Mouse (Mus musculus): ENCODE data around the gene Glrx5. TPM values are rescaled to one million over a fixed set of nuclear protein-coding genes. Genes with fewer than 3 reads are reported as not detected.
A peak's percentile ranks its signal among the peaks of the same experiment; 100 is the strongest.

Gene Glrx5
- polyA plus RNA-seq (2012; rRNA removed): 63.7 and 93.0 TPM in 2 replicates

DNA sequence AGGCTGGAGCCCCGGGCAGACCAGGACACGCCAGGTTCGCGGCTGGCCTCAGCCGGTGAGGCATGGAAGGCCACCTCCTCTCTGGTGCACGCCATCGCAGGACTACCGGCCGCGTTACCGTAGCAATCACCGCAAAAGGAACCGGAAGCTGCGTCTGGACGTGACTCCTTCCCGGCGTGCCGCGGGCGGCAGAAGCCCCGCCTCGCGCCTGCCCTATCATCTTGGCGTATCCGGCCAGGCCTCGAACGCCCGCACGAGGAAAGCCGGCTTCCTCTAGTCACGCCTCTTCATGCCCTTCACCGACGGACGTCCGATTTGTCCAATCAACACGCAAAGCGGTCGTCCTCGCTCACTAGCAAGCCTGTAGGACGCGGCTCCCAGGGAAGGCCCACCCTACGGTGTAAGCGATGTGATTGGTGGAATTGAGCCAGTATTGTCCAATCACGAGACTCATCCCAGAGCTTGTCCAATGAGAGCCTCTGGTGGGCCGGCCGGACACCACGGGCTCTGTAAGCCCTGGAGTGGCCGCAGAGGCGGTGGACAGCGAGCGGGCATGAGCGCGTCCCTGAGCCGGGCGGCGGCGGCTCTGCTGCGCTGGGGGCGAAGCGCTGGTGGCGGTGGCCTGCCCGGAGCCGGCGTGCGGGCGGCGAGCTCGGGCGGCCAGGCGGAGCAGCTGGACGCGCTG lies at the start of gene Glrx5:
Gene Glrx5, plus strand, starts transcription at position 542 of the 685 bp plus-strand sequence.
- peak; percentile 99 for DNase-seq (ENCODE audit: low read depth)

DNA sequence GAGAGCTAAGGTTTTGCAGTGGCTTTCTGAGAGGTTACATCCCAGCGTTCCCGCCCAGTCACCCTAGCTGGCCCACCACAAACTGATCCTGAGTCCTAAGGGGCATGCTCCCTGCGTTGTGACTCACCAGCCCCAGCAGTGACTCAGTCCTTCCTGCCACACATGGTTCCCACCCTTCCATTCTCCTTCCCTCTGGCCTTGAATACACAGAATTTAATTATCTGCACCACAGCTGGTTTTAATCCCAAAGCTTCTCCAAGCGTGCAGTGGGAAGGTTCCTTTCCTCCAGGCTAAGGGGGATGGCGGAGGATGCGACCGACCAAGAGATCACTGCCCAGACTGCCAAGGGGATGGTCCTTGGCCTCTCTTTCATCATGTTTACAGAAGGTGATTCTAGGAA lies 49.0 kb upstream of the Glrx5 start:
- DNase-seq (ENCODE audit: low read depth): no peak

DNA sequence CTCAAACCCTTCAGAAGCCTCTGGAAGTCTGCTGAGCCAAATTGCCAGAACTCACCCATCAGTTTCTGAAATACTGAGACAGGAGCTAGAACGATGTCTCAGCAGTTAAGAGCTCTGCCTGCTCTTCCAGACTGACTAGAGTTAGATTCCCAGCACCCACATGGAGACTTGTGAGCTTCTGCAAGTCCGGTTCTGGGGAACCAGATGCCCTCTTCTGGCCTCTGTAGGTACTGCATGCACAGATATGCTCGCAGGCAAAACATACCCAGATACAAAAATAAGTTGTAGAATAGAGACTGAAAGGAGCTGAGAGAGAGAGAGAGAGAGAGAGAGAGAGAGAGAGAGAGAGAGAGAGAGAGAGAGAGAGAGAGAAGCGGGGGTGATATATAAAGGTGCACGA lies 47.4 kb upstream of the Glrx5 start:
- no peak for DNase-seq (ENCODE audit: low read depth)

DNA sequence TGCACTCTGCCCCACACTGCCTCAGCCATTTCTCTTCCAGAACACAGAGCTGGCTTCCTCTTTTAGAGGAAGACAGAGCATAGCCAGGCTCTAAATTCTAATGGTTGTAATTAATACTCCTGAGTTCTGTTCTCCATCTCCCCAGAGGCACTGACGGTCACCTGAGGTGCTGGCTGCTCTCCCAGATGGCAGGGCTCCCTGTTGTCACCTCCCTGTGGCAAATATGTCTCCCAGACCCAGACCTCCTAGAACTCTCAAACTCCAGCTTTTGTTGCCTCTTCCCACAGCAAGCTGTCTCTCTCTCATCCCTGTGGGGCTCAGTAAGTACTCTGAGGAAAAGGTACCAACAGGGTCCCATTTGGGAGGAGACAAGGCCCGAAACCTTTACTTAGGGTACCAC lies 46.5 kb upstream of the Glrx5 start:
- DNase-seq (ENCODE audit: low read depth): no peak

DNA sequence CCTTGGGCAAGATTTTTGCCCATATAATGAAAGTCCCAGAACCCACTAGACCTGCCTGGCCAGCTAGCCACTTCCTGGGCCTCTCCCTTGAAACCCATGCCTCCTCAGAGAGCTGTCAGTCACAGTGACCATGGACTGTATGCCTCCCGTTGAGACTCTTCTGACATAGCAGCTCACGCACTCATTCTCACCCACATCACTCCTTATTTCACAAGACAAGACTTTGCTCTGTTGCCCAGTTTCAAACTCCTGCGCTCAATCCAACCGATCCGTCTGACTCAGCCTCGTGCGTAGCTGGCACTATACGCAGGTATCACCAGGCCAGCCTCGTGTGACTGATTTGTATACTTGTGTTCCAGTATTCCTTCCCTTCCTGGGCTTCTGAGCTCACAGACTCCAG lies 45.7 kb upstream of the Glrx5 start:
- DNase-seq (ENCODE audit: low read depth): no peak

DNA sequence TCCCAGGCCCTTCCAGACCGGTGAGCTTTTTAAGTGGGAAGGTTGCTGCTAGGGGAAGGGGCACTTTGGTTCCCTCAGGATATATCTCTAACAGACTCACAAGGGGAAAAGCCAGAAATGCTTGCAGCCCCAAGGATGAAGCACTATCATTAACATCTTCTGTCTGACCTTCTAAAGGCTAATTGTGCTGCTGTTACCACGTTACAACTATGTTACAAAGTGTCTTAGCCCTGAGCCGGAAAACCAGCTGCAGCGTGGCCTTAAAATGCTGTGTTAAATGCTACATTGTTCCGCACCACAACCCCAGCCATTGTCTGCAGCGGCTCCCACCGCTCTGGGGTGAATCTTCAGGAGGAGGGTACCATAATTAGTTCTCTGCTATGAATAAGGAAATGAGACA lies 44.6 kb upstream of the Glrx5 start:
- no peak for DNase-seq (ENCODE audit: low read depth)

DNA sequence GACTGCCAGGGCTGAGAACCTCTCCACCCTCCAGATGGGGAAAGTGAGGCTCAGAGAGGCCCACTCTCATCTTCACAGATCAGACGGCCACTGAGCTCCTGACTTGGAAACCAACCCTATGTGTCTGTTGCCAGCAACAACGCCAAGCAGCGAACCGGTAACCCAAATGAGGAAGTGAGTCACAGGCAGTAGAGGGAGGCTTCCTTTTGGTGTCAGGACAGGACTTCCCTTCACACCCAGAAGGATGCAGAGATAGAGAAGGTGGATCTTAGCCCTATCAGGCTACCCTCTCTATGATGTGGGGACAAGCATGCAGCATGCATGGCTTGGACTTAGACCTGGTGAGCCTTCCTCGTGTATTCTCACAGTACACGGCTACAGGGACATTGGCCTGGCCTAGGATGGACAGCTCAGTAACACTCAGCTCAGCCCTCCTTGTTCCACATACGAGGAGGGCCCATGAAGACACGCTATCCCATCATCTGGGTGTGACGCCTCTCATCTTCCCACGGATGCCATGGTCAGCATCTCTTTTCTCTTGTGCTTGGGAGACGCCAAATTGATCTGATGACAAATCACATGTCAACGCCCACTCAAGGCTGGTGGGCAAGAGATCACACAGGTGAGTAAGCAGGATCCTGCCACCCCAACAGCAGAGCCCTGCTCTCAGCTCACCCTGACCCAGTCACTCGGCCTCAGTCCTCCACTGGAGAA lies 41.6 kb upstream of the Glrx5 start:
- DNase-seq (ENCODE audit: low read depth): no peak

DNA sequence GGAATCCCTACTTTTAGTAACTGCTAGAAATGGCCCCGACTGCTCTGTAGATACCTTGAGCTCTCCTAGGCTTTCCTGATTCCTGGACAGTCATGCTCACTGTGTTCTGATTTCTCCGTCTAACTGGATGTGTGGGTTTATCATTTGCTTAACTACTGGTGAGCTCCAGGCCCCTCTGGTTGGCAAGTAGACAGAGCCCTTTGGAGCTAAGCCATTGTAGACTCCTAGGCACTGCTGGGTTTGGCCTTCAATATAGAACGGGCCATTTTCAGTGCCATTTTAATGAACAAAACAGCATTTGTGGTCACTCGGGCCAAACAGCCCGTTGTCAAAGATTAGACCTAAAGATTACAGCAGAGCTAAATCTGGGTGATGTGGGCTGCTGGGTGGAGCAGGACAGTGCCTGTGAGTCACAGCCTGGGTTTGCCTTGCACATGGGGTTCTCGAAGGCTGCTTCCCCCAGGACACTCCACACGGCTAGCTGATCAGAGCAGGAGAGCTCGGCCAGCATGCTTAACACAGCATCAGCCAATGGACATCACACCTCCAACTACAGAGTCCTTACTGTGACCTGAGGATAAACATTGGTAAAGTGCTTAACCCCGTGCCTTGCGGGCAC lies 40.3 kb upstream of the Glrx5 start:
- no peak for DNase-seq (ENCODE audit: low read depth)

DNA sequence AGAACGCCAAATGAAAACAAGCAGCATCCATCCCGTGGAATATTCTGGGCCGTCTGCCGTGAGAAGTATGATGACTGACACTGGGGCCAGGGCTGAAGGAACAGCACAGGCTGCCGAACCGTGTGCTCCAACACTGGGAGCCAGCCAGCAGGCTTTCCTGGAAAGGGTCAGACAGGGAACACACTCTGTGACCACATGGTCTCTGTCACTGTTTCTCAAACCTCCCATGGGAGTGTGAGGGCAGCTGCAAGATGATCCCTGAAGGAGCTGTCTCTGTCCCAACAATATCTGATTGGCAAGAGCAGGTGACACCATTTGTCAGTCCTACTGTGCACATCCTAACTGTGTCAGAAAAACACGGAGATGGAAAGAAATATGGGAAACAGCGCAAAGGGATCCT lies 39.6 kb upstream of the Glrx5 start:
- DNase-seq (ENCODE audit: low read depth): no peak

DNA sequence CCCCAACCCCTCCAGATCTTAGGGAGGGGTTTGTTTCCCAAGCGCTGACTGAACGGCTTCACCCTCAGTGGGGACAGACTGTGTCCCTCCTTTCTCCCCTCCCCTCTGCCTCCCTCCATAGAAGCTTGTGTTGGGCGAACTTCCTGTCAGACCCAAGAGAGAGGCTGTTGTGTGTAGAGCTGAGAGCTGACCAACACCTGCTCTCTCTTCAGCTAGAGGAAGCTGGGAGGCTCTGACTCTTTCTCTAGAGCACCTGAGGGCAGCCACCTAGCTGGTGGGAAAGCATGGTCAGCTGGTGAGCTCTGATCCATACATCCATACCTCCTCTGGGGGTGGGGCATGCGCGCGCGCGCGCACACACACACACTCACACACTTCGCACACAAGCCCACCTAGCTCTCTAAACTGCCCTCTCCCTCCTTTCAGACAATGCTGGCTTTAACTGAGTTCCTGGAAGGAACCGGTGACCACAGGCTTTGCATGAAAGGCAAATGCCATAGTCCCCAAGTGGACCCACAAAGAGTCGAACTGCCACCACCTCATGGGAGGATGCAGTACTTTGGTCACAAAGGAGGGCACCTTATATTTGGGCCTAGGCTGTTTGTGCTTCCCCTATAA lies 37.1 kb upstream of the Glrx5 start:
- no peak for DNase-seq (ENCODE audit: low read depth)

DNA sequence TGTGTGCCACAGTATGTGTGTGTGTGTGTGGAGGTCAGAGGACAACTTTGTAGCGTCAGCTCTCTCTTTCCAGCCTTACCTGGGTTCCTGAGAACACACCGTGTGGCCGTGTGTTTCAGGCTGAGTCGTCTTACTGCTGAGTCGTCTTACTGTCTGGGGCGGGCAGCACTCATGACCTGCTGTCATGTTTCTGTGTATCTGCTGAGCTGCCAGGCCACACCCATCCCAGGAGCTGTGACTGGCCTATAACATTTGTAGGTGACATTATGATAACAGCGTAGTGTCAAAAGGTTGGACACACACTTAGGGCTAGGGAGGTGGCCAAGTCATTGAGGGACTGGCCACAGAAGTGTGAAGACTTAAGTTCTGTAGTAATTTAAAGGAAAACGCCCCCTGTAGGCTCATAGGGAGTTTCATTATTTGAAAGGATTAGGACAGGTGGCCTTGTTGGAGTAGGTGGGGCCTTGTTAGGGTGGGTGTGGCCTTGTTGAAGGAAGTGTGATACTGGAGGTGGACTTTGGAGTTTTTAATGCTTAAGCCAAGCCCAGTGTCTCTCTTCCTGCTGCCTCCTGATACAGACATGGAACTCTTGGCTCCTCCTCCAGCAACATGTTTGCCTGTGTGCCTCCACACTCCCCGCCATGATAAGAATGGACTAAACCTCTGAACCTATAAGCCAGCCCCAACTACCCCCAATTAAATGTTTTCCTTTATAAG lies 36.3 kb upstream of the Glrx5 start:
- DNase-seq (ENCODE audit: low read depth): no peak

DNA sequence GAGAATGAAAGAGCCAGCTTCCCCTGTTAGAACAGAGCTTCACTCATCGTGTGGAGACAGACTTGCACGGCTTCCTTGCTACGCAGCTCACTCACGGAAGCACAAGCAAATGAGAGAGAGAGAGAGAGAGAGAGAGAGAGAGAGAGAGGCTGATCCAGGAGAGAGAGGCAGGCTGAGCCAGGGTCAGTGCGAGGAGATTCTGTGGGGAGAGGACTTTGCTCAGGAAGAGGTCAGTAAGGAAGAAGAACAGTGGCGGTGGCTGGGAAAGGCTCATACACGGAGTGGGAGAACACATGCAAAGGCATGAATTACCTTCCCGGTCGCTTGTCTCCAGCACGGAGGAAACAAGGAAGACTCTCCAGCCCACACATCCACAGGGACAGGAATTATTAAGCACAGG lies 35.3 kb upstream of the Glrx5 start:
- no peak for DNase-seq (ENCODE audit: low read depth)

DNA sequence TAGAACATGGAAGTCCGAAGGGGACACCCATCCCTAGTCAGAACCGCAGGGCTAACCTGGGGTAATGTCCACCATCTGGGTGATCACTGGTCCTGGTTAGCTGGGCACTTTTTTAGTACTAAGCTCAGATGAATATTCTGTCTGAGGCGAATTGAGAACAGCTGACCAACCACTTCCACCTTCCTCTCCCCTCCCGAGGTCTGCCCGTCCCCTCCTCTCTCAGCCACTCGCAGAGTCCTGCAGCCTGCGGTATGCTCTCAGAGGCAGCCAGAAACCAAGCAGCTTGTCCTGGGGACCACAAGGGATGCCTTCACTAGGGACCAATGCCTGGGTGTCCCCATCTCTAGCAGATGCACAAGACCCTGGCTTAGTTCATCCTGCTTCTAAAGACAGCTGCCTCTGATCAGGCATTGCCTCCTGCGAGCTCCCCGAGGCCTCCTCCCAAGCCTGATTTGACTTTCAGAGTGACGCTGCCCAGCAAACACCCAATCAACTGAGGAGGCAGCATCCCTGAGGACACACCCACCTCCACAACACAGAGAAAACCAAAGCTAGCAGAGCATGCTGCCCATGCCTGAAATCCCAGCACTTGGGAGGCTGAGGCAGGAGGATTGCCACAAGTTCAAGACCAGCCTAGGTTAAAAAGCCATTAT lies 34.7 kb upstream of the Glrx5 start:
- DNase-seq (ENCODE audit: low read depth): no peak

DNA sequence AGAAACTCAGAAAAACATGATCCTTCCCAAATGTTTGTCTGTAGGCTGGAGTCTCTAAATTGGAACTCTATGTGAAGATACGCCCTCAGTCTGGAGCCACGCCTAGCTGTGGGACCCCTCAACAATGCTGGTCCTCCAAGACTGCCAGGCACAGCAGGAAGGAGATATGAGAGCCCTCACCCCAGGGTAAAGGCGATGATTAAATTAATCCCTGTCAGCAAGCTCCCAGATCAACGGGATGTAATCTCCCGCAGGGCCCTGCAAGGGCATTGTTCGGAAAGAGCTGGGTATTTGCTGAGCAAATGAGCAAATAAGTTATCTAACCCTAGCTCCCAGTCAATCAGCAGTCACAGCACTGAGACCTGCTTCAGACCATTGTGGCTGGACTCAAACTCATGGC lies 33.9 kb upstream of the Glrx5 start:
- no peak for DNase-seq (ENCODE audit: low read depth)

DNA sequence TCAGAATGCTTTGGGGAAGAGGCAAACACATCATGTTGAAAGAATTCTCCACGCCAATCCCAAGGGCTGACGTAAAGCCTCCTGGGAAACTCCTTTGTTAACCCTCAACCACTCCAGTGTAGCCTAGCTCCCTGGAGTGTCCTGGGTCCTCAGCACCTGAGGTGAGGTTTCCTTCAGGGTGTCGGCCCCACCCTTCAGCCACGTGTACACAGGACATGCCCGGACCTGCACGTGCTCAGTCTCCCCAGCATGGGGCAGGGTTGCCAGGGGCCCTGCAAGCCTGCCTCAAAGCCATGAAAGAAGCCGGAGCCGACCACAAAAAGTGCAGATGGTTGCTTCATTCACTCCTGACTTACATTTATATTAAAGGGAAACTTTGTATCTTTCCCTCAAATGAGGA lies 33.3 kb upstream of the Glrx5 start:
- no peak for DNase-seq (ENCODE audit: low read depth)

DNA sequence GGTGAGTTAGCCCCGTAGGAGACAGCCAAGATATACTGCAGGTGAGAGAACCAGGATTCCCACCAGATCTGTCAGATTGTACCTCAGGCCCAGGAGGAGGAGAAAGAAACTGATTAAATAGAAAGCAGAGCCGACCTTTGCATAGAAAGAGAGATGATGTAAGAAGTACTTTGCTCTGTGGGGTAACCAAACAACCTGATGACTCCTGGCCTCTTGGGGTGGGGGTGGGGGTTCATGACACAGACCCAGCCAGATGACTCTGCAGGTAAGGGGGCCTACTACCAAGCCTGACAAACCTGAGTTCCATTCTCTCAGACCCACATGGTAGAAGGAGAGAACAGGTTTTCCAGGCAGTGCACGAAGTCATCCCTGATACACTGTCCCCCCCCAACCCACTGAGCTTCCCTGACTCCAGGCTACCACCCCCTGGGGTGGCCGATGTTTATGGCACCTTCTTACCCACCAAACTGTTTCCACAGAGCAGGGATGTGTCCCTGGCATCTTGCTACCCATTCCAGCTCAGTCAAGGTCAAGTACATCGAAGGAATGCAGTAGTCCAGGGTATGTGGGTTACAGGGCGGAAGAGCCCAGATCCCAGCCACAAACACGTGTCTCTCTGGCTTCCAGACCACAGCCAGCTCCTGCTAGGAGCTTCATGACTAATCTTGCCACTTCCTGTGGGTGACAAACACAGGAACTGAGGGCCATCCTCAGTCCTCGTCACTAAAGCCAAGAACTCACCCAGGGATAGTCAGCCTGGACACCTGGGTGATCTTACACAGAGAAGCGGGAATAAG lies 31.8 kb upstream of the Glrx5 start:
- DNase-seq (ENCODE audit: low read depth): no peak

DNA sequence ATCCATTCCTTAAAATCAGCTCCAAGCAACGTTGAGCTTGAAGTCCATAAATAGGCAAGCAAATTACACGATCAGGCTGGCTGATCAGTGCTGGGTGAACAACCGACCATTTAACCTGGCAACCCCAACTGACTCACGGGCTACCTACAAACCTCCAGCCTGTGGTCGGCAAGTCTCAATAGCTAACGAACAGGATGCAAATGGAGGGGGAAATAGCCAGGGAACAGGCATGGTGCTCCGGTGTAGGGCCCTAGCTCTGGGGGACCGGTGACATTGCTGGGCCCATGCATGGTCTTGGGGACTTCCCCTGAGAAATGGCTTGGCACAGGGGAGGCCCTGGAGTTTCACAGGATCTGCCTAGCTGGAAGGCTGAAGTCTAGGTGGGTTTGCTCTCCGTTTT lies 31.2 kb upstream of the Glrx5 start:
- no peak for DNase-seq (ENCODE audit: low read depth)

DNA sequence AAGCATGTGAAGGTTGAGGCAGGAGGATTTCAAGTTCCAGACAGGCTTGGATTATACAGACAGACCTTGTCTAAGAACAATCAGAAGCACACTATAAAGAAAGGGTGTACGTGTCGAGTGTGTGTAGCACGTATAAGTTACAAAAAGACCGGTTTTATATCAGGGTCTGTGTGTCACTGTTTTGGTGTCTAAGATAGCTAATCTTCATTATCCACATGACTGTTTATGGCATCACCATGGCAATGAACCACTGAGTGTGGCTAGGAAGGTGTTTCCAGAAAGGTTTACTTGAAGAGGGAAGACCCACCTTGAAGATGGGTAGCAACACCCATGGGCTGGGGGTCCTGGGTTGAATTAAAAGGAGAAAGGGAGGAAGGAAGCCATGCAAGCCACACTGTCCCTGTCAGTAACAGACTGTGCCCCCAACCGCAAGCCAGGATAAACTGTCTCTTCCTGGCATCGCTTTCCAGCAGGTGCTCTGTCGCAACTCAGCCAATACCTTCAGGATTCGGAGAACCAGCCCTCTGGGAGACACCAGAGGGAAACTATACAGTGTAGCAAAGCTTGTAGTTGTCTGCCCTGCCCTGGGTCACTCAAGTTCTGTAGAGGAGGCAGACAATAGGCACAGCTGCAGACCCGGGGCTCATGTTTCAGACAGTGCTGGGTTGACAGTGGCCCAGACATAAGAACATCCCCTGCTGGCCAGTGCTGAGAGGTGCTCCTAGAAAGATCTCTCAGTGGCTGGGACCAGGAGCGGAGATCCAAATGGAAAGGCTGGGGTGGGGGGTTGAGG lies 30.0 kb upstream of the Glrx5 start:
- DNase-seq (ENCODE audit: low read depth): no peak

DNA sequence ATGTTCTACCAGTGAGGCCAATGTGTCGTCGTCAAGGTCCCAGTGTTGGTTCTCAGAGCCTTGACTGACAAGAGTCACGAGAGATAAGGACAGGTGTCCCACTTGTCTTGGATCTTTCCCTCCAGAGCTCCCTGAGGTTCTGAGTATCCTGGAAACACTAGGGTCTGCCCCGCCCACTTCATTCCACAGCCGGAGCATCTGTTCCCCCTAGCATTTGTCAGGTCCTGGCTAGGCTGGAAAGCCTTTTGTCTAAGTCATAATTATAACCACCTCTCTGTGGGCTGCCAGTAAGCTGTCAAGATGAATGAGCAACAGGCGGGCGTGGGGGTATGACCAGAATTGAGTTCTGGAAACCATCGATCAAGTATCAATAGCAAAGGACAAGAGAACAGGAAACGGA lies 29.3 kb upstream of the Glrx5 start:
- no peak for DNase-seq (ENCODE audit: low read depth)

DNA sequence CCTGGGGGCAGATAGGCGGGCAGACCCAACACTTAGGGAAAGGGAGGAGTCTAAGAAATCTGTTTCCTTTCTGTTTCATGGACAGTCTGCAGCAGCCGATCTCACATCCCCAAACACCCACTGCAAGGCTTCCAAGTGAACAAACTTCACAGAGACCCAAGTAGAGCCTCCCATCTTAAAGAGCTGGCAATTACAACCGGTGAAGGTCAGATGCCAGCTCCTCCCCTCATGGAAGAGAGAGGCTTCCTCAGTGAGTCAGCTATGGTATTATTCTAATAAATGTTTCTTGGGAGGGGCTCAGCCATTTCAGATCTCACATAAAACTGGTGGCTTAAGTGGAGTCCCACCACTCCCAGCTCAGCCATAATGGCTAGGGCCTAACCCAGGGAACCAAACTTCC lies 28.8 kb upstream of the Glrx5 start:
- DNase-seq (ENCODE audit: low read depth): no peak

Measured in gonadal fat pad, adult 2 months (tissue).